Mouse (Mus musculus): ENCODE measurements around the gene Ttc21b. TPM values are rescaled to one million over a fixed set of nuclear protein-coding genes. Genes with fewer than 3 reads are reported as not detected.

Ttc21b gene
- polyA plus RNA-seq (2014; fragmentation: Nextera tagmentation; extraction: Ambion mirVana), result 6.8 and 8.7 TPM in 2 replicates

GRCm38 (mm10) chr2:66256220-66257131 lies at the start of gene Ttc21b:
Gene Ttc21b (minus strand): TSS chr2:66256617.
- no peaks in the 10 kb centered on the region for H3K27me3 ChIP-seq (ENCODE audit: control insufficient read depth, insufficient read depth, low read length)
- peak within 1 kb of the TSS; percentile 74 for H3K9ac ChIP-seq (ENCODE audit: low read depth, low read length)
- no peaks in the 10 kb centered on the region for H3K9me3 ChIP-seq (replicated peaks; ENCODE audit: control insufficient read depth, low read length)
- H3K4me1 ChIP-seq (ENCODE audit: control insufficient read depth, insufficient read depth, low read length), result peaks cover 5% of the 10 kb centered on the region
- peak within 1 kb of the TSS; percentile 76 for H3K4me3 ChIP-seq (ENCODE audit: low read depth, low read length)
- under 1% methylated on average over 53 of the region's 56 CpGs for WGBS (ENCODE audit: insufficient replicate concordance)
- H3K27ac ChIP-seq (ENCODE audit: low read depth, low read length), result 0 out of 2 replicates have a peak within 1 kb of the TSS, but pooled peaks have one; percentile 30
- no peaks in the 10 kb centered on the region for H3K36me3 ChIP-seq (ENCODE audit: control insufficient read depth, insufficient read depth, low read length)
- ATAC-seq (replicated peaks; ENCODE audit: insufficient number of reproducible peaks, low FRiP score, low TSS enrichment), result peak; percentile 98
- peak within 1 kb of the TSS; percentile 79 for H3K4me2 ChIP-seq

- H3K4me1 ChIP-seq (ENCODE audit: control insufficient read depth, insufficient read depth, low read length), result no peaks in the 10 kb centered on the region
- 68% methylated on average over 3 of the region's 3 CpGs for WGBS (ENCODE audit: insufficient replicate concordance)
- H3K4me2 ChIP-seq, result no peak overlapping the region
- no peak overlapping the region for H3K9ac ChIP-seq (ENCODE audit: low read depth, low read length)
- no peaks in the 10 kb centered on the region for H3K9me3 ChIP-seq (replicated peaks; ENCODE audit: control insufficient read depth, low read length)
- no peaks in the 10 kb centered on the region for H3K27me3 ChIP-seq (ENCODE audit: control insufficient read depth, insufficient read depth, low read length)
- no peak overlapping the region for H3K27ac ChIP-seq (ENCODE audit: low read depth, low read length)
- ATAC-seq (replicated peaks; ENCODE audit: insufficient number of reproducible peaks, low FRiP score, low TSS enrichment), result no peak
- no peak overlapping the region for H3K4me3 ChIP-seq (ENCODE audit: low read depth, low read length)
- H3K36me3 ChIP-seq (ENCODE audit: control insufficient read depth, insufficient read depth, low read length), result no peaks in the 10 kb centered on the region
These were observed 16.1 kb upstream of the Ttc21b start for GRCm38 (mm10) chr2:66272551-66272950.

- Histone ChIP-seq H3K36me3 (ENCODE audit: control insufficient read depth, insufficient read depth, low read length) (no peaks in the 10 kb centered on the region), H3K4me3 (ENCODE audit: low read depth, low read length) (no peak overlapping the region), H3K4me2 (no peak overlapping the region), H3K4me1 (ENCODE audit: control insufficient read depth, insufficient read depth, low read length) (no peaks in the 10 kb centered on the region), H3K9me3 (replicated peaks; ENCODE audit: control insufficient read depth, low read length) (no peaks in the 10 kb centered on the region), H3K27me3 (ENCODE audit: control insufficient read depth, insufficient read depth, low read length) (no peaks in the 10 kb centered on the region), H3K9ac (ENCODE audit: low read depth, low read length) (no peak overlapping the region), H3K27ac (ENCODE audit: low read depth, low read length) (no peak overlapping the region)
- ATAC-seq (replicated peaks; ENCODE audit: insufficient number of reproducible peaks, low FRiP score, low TSS enrichment), result no peak
- 84% methylated on average over 1 of the region's 1 CpGs for WGBS (ENCODE audit: insufficient replicate concordance)
These were observed 12.4 kb downstream of the Ttc21b start for GRCm38 (mm10) chr2:66244013-66244412.

GRCm38 (mm10) chr2:66240334-66240733 lies 16.1 kb downstream of the Ttc21b start:
- 82% methylated on average over 1 of the region's 1 CpGs for WGBS (ENCODE audit: insufficient replicate concordance)
- H3K9ac ChIP-seq (ENCODE audit: low read depth, low read length), result no peak overlapping the region
- H3K4me2 ChIP-seq, result no peak overlapping the region
- ATAC-seq (replicated peaks; ENCODE audit: insufficient number of reproducible peaks, low FRiP score, low TSS enrichment), result no peak
- no peaks in the 10 kb centered on the region for H3K9me3 ChIP-seq (replicated peaks; ENCODE audit: control insufficient read depth, low read length)
- no peak overlapping the region for H3K4me3 ChIP-seq (ENCODE audit: low read depth, low read length)
- no peaks in the 10 kb centered on the region for H3K27me3 ChIP-seq (ENCODE audit: control insufficient read depth, insufficient read depth, low read length)
- H3K36me3 ChIP-seq (ENCODE audit: control insufficient read depth, insufficient read depth, low read length), result no peaks in the 10 kb centered on the region; the same call in 1 of the 2 replicates
- H3K4me1 ChIP-seq (ENCODE audit: control insufficient read depth, insufficient read depth, low read length), result no peaks in the 10 kb centered on the region
- H3K27ac ChIP-seq (ENCODE audit: low read depth, low read length), result no peak overlapping the region

- no peaks in the 10 kb centered on the region; the same call in 1 of the 2 replicates for H3K36me3 ChIP-seq (ENCODE audit: control insufficient read depth, insufficient read depth, low read length)
- H3K4me1 ChIP-seq (ENCODE audit: control insufficient read depth, insufficient read depth, low read length), result no peaks in the 10 kb centered on the region
- no peak overlapping the region for H3K9ac ChIP-seq (ENCODE audit: low read depth, low read length)
- H3K9me3 ChIP-seq (replicated peaks; ENCODE audit: control insufficient read depth, low read length), result no peaks in the 10 kb centered on the region
- 81% methylated on average over 5 of the region's 5 CpGs for WGBS (ENCODE audit: insufficient replicate concordance)
- no peak overlapping the region for H3K4me3 ChIP-seq (ENCODE audit: low read depth, low read length)
- H3K27ac ChIP-seq (ENCODE audit: low read depth, low read length), result no peak overlapping the region
- H3K4me2 ChIP-seq, result no peak overlapping the region
- no peak for ATAC-seq (replicated peaks; ENCODE audit: insufficient number of reproducible peaks, low FRiP score, low TSS enrichment)
- no peaks in the 10 kb centered on the region for H3K27me3 ChIP-seq (ENCODE audit: control insufficient read depth, insufficient read depth, low read length)
These were observed 17.5 kb downstream of the Ttc21b start for GRCm38 (mm10) chr2:66238886-66239285.

- H3K27me3 ChIP-seq (ENCODE audit: control insufficient read depth, insufficient read depth, low read length), result no peaks in the 10 kb centered on the region
- no peak overlapping the region for H3K9ac ChIP-seq (ENCODE audit: low read depth, low read length)
- WGBS (ENCODE audit: insufficient replicate concordance), result 88% methylated on average over 7 of the region's 7 CpGs
- H3K27ac ChIP-seq (ENCODE audit: low read depth, low read length), result no peak overlapping the region
- H3K9me3 ChIP-seq (replicated peaks; ENCODE audit: control insufficient read depth, low read length), result no peaks in the 10 kb centered on the region
- no peak overlapping the region for H3K4me2 ChIP-seq
- ATAC-seq (replicated peaks; ENCODE audit: insufficient number of reproducible peaks, low FRiP score, low TSS enrichment), result no peak
- no peaks in the 10 kb centered on the region for H3K4me1 ChIP-seq (ENCODE audit: control insufficient read depth, insufficient read depth, low read length)
- no peaks in the 10 kb centered on the region for H3K36me3 ChIP-seq (ENCODE audit: control insufficient read depth, insufficient read depth, low read length)
- no peak overlapping the region for H3K4me3 ChIP-seq (ENCODE audit: low read depth, low read length)
These were observed 35.5 kb downstream of the Ttc21b start for GRCm38 (mm10) chr2:66220954-66221353.

- 87% methylated on average over 10 of the region's 10 CpGs for WGBS (ENCODE audit: insufficient replicate concordance)
- H3K36me3 ChIP-seq (ENCODE audit: control insufficient read depth, insufficient read depth, low read length), result no peaks in the 10 kb centered on the region
- no peak overlapping the region for H3K27ac ChIP-seq (ENCODE audit: low read depth, low read length)
- no peak overlapping the region for H3K9ac ChIP-seq (ENCODE audit: low read depth, low read length)
- ATAC-seq (replicated peaks; ENCODE audit: insufficient number of reproducible peaks, low FRiP score, low TSS enrichment), result no peak
- no peaks in the 10 kb centered on the region for H3K4me1 ChIP-seq (ENCODE audit: control insufficient read depth, insufficient read depth, low read length)
- H3K27me3 ChIP-seq (ENCODE audit: control insufficient read depth, insufficient read depth, low read length), result no peaks in the 10 kb centered on the region
- no peak overlapping the region for H3K4me2 ChIP-seq
- no peak overlapping the region for H3K4me3 ChIP-seq (ENCODE audit: low read depth, low read length)
- no peaks in the 10 kb centered on the region for H3K9me3 ChIP-seq (replicated peaks; ENCODE audit: control insufficient read depth, low read length)
These were observed 46.5 kb downstream of the Ttc21b start for GRCm38 (mm10) chr2:66209875-66210274.

GRCm38 (mm10) chr2:66209353-66209752 lies 47.1 kb downstream of the Ttc21b start:
- no peaks in the 10 kb centered on the region for H3K9me3 ChIP-seq (replicated peaks; ENCODE audit: control insufficient read depth, low read length)
- no peak overlapping the region for H3K9ac ChIP-seq (ENCODE audit: low read depth, low read length)
- H3K4me2 ChIP-seq, result no peak overlapping the region
- H3K36me3 ChIP-seq (ENCODE audit: control insufficient read depth, insufficient read depth, low read length), result no peaks in the 10 kb centered on the region
- no peaks in the 10 kb centered on the region for H3K4me1 ChIP-seq (ENCODE audit: control insufficient read depth, insufficient read depth, low read length)
- no peak for ATAC-seq (replicated peaks; ENCODE audit: insufficient number of reproducible peaks, low FRiP score, low TSS enrichment)
- H3K27me3 ChIP-seq (ENCODE audit: control insufficient read depth, insufficient read depth, low read length), result no peaks in the 10 kb centered on the region
- H3K27ac ChIP-seq (ENCODE audit: low read depth, low read length), result no peak overlapping the region
- H3K4me3 ChIP-seq (ENCODE audit: low read depth, low read length), result no peak overlapping the region
- 92% methylated on average over 13 of the region's 13 CpGs for WGBS (ENCODE audit: insufficient replicate concordance)
